Mouse (Mus musculus) embryonic facial prominence, embryonic 13.5 days (tissue): ENCODE results near the gene Spata45. TPM values are rescaled to one million over a fixed set of nuclear protein-coding genes. Genes with fewer than 3 reads are reported as not detected.
A peak's percentile ranks its signal among the peaks of the same experiment; 100 is the strongest.
"Not testable (repeated sequence)": the region's sequence is repeated elsewhere in the genome, so short reads cannot be mapped to it uniquely, and the experiment has no call there.

Experiments used
- ATAC-seq: fragments of 200-750 bp; cut with Nextera tagmentation; 2 replicates; pipeline ENCODE4 v1.8.0; 2017; ENCODE audit warnings: low read depth; ENCODE audit not compliant: insufficient number of reproducible peaks, insufficient read depth, low FRiP score, low TSS enrichment
- H3K27ac ChIP-seq: fragments of 300-500 bp; sonication (generic); 2 replicates; pipeline ENCODE4 v1.5.1; 2015; ENCODE audit warnings: moderate library complexity, mild to moderate bottlenecking, inconsistent platforms
- H3K27me3 ChIP-seq: fragments of 300-500 bp; sonication (generic); 2 replicates; pipeline ENCODE4 v1.6.1; 2015; ENCODE audit warnings: mild to moderate bottlenecking, inconsistent platforms
- H3K36me3 ChIP-seq: fragments of 300-500 bp; sonication (generic); 2 replicates; pipeline ENCODE4 v1.6.1; 2015; ENCODE audit warnings: mild to moderate bottlenecking, inconsistent platforms
- H3K4me1 ChIP-seq: fragments of 300-500 bp; sonication (generic); 2 replicates; pipeline ENCODE4 v1.6.1; 2015; ENCODE audit warnings: inconsistent platforms
- H3K4me2 ChIP-seq: fragments of 300-500 bp; sonication (generic); 2 replicates; pipeline ENCODE4 v1.6.1; 2015; ENCODE audit warnings: moderate library complexity, mild to moderate bottlenecking, inconsistent platforms
- H3K4me3 ChIP-seq: fragments of 300-500 bp; sonication (generic); 2 replicates; pipeline ENCODE4 v1.5.1; 2015; ENCODE audit warnings: mild to moderate bottlenecking, inconsistent platforms
- H3K9ac ChIP-seq: fragments of 300-500 bp; sonication (generic); 2 replicates; pipeline ENCODE4 v1.6.1; 2015; ENCODE audit warnings: mild to moderate bottlenecking, inconsistent platforms
- H3K9me3 ChIP-seq: fragments of 300-500 bp; sonication (generic); 2 replicates; pipeline ENCODE4 v1.6.1; 2016; ENCODE audit warnings: inconsistent platforms
- WGBS: fragments of 180-500 bp; shearing (Covaris S2); methylation state at CpG from one replicate; pipeline ENCODE4 v1.1.7; 2015; ENCODE audit warnings: mixed read lengths; 5-methylcytosine and 5-hydroxymethylcytosine counted together
- polyA plus RNA-seq: library from polyadenylated mRNA; unstranded; fragments of >200 nt; fragmentation: Nextera tagmentation; extraction: Ambion mirVana; gene quantifications from 2 replicates; pipeline ENCODE4 v1.2.1, GENCODE M21; 2015

Spata45 gene
- polyA plus RNA-seq, 1 experiment from 2014 or later = not detected

- no peaks in the 10 kb centered on the region for H3K27me3 ChIP-seq
- H3K4me1 ChIP-seq = peaks cover 13% of the 10 kb centered on the region
- H3K27ac ChIP-seq = no peak overlapping the region
- H3K4me2 ChIP-seq = no peak overlapping the region
- H3K9ac ChIP-seq = no peak overlapping the region
- 83% methylated on average over 7 of the region's 7 CpGs for WGBS
- no peak for ATAC-seq
- H3K4me3 ChIP-seq = no peak overlapping the region
- no peaks in the 10 kb centered on the region for H3K9me3 ChIP-seq
- H3K36me3 ChIP-seq = peaks cover 10% of the 10 kb centered on the region
Observed at GRCm38 (mm10) chr1:191021016-191021415, 15.4 kb upstream of the Spata45 start.

DNA sequence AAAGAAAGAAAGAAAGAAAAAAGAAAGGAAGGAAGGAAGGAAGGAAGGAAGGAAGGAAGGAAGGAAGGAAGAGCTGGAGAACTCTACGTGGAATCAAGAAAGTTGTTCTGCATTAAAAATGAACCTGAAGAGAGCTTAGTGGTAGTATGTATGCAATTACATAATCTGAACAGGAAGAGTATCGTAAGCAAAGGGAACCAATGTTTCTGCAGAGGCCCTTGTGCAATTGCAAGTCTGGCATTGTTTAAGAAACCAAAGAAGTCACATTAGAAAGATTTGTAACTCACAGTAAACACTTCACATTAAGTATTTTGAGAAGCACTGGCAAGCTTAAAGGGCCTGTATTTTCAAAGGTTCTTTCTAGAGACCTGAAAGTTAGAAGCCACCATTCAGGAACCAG is 13.3 kb upstream of the Spata45 start:
- H3K27ac ChIP-seq = no peak overlapping the region
- H3K4me2 ChIP-seq = no peak overlapping the region
- 55% methylated on average over 2 of the region's 2 CpGs for WGBS
- no peak for ATAC-seq
- H3K4me1 ChIP-seq = peaks cover 20% of the 10 kb centered on the region
- H3K27me3 ChIP-seq = no peaks in the 10 kb centered on the region
- no peak overlapping the region for H3K4me3 ChIP-seq
- no peaks in the 10 kb centered on the region for H3K9me3 ChIP-seq
- H3K36me3 ChIP-seq = peaks cover 10% of the 10 kb centered on the region
- no peak overlapping the region for H3K9ac ChIP-seq

DNA sequence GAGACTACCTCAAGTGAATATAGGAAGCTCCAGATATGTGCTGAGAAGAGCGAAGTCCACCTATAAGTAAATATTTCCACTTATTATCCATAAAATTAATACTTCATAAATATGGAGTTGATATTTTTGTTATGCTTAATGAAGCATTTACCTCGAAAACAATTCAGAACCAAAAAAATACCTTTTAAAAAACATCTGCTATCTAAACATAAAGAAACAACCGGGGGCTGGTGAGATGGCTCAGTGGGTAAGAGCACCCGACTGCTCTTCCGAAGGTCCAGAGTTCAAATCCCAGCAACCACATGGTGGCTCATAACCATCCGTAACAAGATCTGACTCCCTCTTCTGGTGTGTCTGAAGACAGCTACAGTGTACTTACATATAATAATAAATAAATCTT is 12.6 kb upstream of the Spata45 start:
- Histone ChIP-seq H3K4me1 (peaks cover 20% of the 10 kb centered on the region), H3K36me3 (peaks cover 10% of the 10 kb centered on the region)
- H3K9me3 ChIP-seq, H3K4me2 ChIP-seq, ATAC-seq, H3K27me3 ChIP-seq, H3K4me3 ChIP-seq, H3K27ac ChIP-seq, H3K9ac ChIP-seq: not testable (repeated sequence)
- 87% methylated on average over 6 of the region's 6 CpGs for WGBS

DNA sequence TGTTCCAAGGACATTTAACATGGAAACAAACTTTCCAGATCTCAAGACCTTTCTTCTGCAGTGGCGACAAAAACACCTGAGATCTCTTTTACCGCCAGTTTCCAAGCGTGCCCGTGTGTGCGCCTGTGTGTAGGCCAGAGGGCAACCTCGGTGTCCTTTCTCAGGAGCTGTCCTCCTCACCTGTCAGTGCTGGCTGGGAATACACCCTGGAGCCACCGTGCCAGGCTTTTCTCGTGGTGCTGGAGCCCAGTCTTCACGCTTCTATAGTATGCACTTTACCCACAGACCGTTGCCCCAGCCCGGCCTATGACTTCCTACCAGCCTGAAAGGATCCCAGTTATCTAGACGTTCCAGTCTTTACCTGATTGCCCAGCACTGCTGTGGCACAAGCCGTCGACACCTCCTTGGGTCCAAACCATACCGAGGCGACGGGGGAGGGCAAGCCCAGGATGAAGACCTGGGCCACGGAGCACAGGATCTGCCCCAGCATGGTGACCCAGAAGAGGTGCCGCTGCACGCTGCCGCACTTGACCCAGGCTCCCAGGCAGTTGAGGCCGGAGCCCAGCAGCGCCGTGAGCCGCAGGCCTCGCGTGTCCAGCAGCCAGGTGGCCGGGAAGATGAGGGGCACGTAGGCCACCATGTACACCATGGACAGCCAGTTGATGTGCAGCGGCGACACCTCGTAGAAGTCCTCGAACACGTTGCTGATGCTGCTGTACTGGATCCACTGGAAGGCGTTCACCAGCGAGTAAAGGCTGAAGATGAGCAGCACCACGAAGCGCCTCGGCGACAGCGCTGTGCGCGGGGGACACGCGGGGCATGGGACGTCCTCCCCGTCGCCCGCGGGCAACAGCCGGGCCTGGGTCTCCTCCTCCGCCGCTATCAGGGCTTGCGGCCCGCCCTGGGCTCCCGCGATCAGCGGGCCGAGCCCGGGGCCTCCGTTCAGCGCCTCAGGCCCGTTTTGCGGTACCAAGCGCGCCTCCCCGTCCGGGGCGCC is 11.1 kb upstream of the Spata45 start:
- peak overlapping the region; percentile 91 for H3K9ac ChIP-seq
- peak overlapping the region; percentile 98 for H3K4me2 ChIP-seq
- 0 out of 2 replicates have a peak, but pooled peaks have one; percentile 2 for ATAC-seq
- H3K4me1 ChIP-seq = peaks cover 20% of the 10 kb centered on the region
- H3K27ac ChIP-seq = peak overlapping the region; percentile 78
- no peaks in the 10 kb centered on the region for H3K27me3 ChIP-seq
- peak overlapping the region; percentile 78 for H3K4me3 ChIP-seq
- WGBS = 2% methylated on average over 69 of the region's 69 CpGs
- peaks cover 7% of the 10 kb centered on the region for H3K36me3 ChIP-seq
- H3K9me3 ChIP-seq = no peaks in the 10 kb centered on the region

- peak; percentile 99 for ATAC-seq
- Histone ChIP-seq H3K4me1 (peaks cover 18% of the 10 kb centered on the region), H3K9me3 (no peaks in the 10 kb centered on the region), H3K9ac (peak within 1 kb of the TSS; percentile 91), H3K27me3 (no peaks in the 10 kb centered on the region), H3K4me2 (peak within 1 kb of the TSS; percentile 98), H3K27ac (peak within 1 kb of the TSS; percentile 89), H3K4me3 (peak within 1 kb of the TSS; percentile 78), H3K36me3 (peaks cover 7% of the 10 kb centered on the region)
- under 1% methylated on average over 50 of the region's 50 CpGs for whole genome bisulfite sequencing
Observed at GRCm38 (mm10) chr1:191026021-191026713, 10.3 kb upstream of the Spata45 start, which contains the start of gene Flvcr1. Flvcr1 (minus strand) TSS chr1:191026158.

- H3K4me3 ChIP-seq = no peak overlapping the region
- no peak for ATAC-seq
- H3K27me3 ChIP-seq = no peaks in the 10 kb centered on the region
- no peaks in the 10 kb centered on the region for H3K9me3 ChIP-seq
- 61% methylated on average over 10 of the region's 10 CpGs for WGBS
- no peak overlapping the region for H3K27ac ChIP-seq
- no peak overlapping the region for H3K9ac ChIP-seq
- H3K4me2 ChIP-seq = no peak overlapping the region
- no peaks in the 10 kb centered on the region for H3K36me3 ChIP-seq
- H3K4me1 ChIP-seq = peaks cover 9% of the 10 kb centered on the region
Observed at GRCm38 (mm10) chr1:191030182-191030581, 6.3 kb upstream of the Spata45 start.

DNA sequence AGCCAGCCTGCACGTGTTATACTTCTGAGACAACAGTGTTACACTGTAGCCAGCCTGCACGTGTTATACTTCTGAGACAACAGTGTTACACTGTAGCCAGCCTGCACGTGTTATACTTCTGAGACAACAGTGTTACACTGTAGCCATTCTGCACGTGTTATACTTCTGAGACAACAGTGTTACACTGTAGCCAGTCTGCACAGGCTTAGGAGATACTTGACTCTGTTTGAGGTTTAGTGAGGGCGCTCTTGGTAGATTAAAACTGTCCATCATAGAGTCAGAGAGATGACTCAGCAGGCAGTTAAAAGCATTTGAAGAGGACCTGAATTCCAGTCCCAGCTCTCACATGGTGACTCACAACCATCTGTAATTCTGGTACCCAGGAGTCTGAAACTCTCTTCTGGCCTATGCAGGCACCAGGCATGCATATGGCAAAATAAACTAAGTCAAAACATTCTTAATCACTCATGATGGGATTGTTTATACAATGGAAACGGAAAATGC is 5.5 kb upstream of the Spata45 start:
- not testable (repeated sequence) for H3K36me3 ChIP-seq, H3K27ac ChIP-seq, H3K9ac ChIP-seq, H3K27me3 ChIP-seq, H3K4me3 ChIP-seq, ATAC-seq, H3K4me1 ChIP-seq, H3K4me2 ChIP-seq, H3K9me3 ChIP-seq
- WGBS = 64% methylated on average over 6 of the region's 6 CpGs

DNA sequence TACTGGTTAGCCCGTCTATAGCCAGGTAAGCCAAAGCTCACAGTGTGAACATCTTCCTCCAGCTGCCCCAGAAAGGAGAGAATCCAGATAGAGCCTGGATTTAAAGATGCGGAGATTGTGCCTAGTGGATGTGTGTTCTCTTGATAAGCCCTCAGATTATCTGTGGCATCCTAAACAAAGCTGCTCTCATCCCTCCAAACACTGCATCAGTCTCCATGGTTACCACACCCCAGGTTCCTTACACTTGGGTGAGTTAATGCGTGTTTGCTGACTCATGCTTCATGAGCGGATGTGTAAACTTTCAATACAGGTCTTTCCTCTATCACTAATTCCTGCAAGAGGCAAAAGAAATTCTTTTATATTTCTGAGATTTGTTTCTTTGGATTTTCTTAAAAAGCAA is 790 bp upstream of the Spata45 start:
- no peaks in the 10 kb centered on the region for H3K27me3 ChIP-seq
- 37% methylated on average over 4 of the region's 4 CpGs for WGBS
- H3K27ac ChIP-seq = no peak overlapping the region
- ATAC-seq = no peak
- H3K9ac ChIP-seq = no peak overlapping the region
- no peak overlapping the region for H3K4me2 ChIP-seq
- no peak overlapping the region for H3K4me3 ChIP-seq
- H3K36me3 ChIP-seq = no peaks in the 10 kb centered on the region
- H3K4me1 ChIP-seq = no peaks in the 10 kb centered on the region
- no peaks in the 10 kb centered on the region for H3K9me3 ChIP-seq

DNA sequence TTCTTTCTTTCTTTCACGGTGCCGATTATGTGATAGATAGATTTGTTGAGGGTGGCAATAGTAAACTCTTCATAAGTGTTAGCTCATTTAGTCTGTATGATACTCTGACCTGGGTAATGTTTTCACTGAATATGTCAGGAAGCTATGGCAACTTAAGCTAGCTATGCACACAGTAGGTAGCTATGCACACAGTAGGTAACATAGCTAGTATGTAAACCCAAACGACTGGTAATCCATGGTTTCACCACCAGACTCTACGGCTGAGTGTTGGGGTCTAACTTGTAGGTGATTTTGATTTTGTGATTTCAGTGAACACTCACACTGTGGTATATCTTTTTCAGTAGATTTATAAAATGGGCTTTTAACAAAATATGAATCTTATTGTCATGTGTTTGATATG is 1.6 kb downstream of the Spata45 start:
- H3K4me1 ChIP-seq = no peaks in the 10 kb centered on the region
- WGBS = 88% methylated on average over 4 of the region's 4 CpGs
- no peak overlapping the region for H3K4me2 ChIP-seq
- no peaks in the 10 kb centered on the region for H3K27me3 ChIP-seq
- H3K36me3 ChIP-seq = no peaks in the 10 kb centered on the region
- H3K9me3 ChIP-seq = no peaks in the 10 kb centered on the region
- no peak for ATAC-seq
- no peak overlapping the region for H3K4me3 ChIP-seq
- no peak overlapping the region for H3K9ac ChIP-seq
- no peak overlapping the region for H3K27ac ChIP-seq

DNA sequence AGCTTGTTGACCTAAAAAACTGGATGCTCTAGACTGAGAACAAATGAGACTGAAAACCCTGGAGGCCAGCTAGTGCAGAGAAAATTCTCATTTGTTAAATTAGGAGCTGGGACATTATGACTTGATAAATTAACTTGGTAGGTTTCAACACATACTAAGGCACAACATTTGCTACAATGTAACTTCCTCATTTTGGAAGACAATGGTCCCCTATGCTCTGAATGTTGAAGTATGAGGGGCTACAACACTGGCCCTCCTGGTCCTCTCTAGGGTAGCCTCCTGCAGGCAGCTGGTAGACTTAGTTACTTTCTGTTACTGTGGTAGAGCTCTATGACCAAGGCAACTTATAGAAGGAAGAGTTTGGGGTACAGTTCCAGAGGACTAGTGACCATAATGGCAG is 4.9 kb downstream of the Spata45 start:
- Histone ChIP-seq H3K9me3 (no peaks in the 10 kb centered on the region), H3K36me3 (no peaks in the 10 kb centered on the region), H3K27ac (no peak overlapping the region), H3K9ac (no peak overlapping the region), H3K4me2 (no peak overlapping the region), H3K4me3 (no peak overlapping the region), H3K27me3 (no peaks in the 10 kb centered on the region), H3K4me1 (no peaks in the 10 kb centered on the region)
- no peak for ATAC-seq

DNA sequence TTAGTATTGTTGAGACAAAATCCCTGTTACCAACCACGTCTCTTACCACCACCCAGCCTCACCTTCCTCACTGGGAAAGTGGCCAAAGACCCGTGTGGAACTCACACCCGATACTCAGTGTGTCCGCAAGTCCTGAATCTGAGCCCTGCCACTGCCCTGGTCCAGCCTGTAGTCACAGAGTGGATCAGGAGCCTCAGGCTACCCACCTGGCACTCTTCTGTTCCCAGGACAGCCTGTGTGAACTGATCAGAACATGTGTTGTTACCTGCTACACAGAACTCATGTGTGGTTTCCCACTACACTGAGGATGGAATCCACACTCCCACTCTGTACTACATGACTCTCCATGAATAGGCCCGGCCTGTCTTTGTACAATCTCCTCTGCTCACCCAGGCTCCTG is 5.7 kb downstream of the Spata45 start:
- no peak for ATAC-seq
- no peak overlapping the region for H3K9ac ChIP-seq
- H3K4me1 ChIP-seq = no peaks in the 10 kb centered on the region
- no peak overlapping the region for H3K4me2 ChIP-seq
- H3K9me3 ChIP-seq = no peaks in the 10 kb centered on the region
- H3K36me3 ChIP-seq = no peaks in the 10 kb centered on the region
- no peak overlapping the region for H3K27ac ChIP-seq
- WGBS = 84% methylated on average over 5 of the region's 5 CpGs
- H3K4me3 ChIP-seq = no peak overlapping the region
- H3K27me3 ChIP-seq = no peaks in the 10 kb centered on the region
